Mouse (Mus musculus) MEL (cell line): Measurements from ENCODE around the gene Ifna2. TPM values are rescaled to one million over a fixed set of nuclear protein-coding genes. Genes with fewer than 3 reads are reported as not detected.

ENCODE experiments used
- DNase-seq: peaks from one replicate; pipeline ENCODE4 v3.0.0; 2011; ENCODE audit warnings: low read depth, low spot score
- H3K27ac ChIP-seq: 2 replicates; pipeline ENCODE4 v1.5.1; 2012; ENCODE audit warnings: low read depth, mild to moderate bottlenecking, control low read depth, low read length, moderate library complexity; ENCODE audit not compliant: control insufficient read depth
- H3K27me3 ChIP-seq, 2 experiments: fragments of 150-350 bp in 1 of 2; sonication (generic) in 1 of 2; 2 replicates each; pipeline ENCODE4 v1.6.1; 2012; ENCODE audit warnings: low read length in 2 of 2, mild to moderate bottlenecking in 2 of 2, improper control_type of control experiment in 1 of 2, moderate library complexity in 1 of 2; ENCODE audit not compliant: insufficient read depth in 2 of 2, control insufficient read depth in 1 of 2
- H3K36me3 ChIP-seq, 2 experiments: 2 replicates each; pipeline ENCODE4 v1.6.1; 2012 to 2014; ENCODE audit warnings: low read length in 2 of 2, improper control_type of control experiment in 1 of 2, inconsistent platforms in 1 of 2, mild to moderate bottlenecking in 1 of 2; ENCODE audit not compliant: insufficient read depth in 2 of 2, control insufficient read depth in 1 of 2
- H3K4me1 ChIP-seq, 2 experiments: fragments of 150-350 bp in 1 of 2; sonication (generic) in 1 of 2; 2 replicates each; pipeline ENCODE4 v1.6.1; 2012; ENCODE audit warnings: low read length in 2 of 2, improper control_type of control experiment in 1 of 2, mild to moderate bottlenecking in 1 of 2; ENCODE audit not compliant: insufficient read depth in 2 of 2, control insufficient read depth in 1 of 2
- H3K4me3 ChIP-seq, 2 experiments: fragments of 150-350 bp in 1 of 2; sonication (generic) in 1 of 2; 2 replicates each; pipeline ENCODE4 v1.5.1; 2012; ENCODE audit warnings: low read depth in 2 of 2, low read length in 2 of 2, mild to moderate bottlenecking in 2 of 2, moderate library complexity in 2 of 2, control low read depth in 1 of 2, improper control_type of control experiment in 1 of 2; ENCODE audit not compliant: control insufficient read depth in 1 of 2, insufficient read depth in 1 of 2
- H3K79me2 ChIP-seq: 2 replicates; pipeline ENCODE4 v1.6.1; 2012; ENCODE audit warnings: mild to moderate bottlenecking, low read length, moderate library complexity; ENCODE audit not compliant: control insufficient read depth, poor library complexity, insufficient read depth
- H3K9ac ChIP-seq: 2 replicates; pipeline ENCODE4 v1.6.1; 2012; ENCODE audit warnings: low read depth, mild to moderate bottlenecking, control low read depth, low read length, moderate library complexity; ENCODE audit not compliant: control insufficient read depth, poor library complexity, severe bottlenecking
- H3K9me3 ChIP-seq: fragments of 150-350 bp; sonication (generic); replicated peaks from 2 replicates; pipeline ENCODE4 v1.6.1; 2012; ENCODE audit warnings: mild to moderate bottlenecking, low read length, improper control_type of control experiment, moderate library complexity; ENCODE audit not compliant: insufficient read depth
- BHLHE40 ChIP-seq: IDR thresholded peaks from 2 replicates; pipeline ENCODE4 v1.6.1; 2012; ENCODE audit warnings: low read depth, mild to moderate bottlenecking, inconsistent platforms, low read length, improper control_type of control experiment, borderline replicate concordance
- CHD2 ChIP-seq: IDR thresholded peaks from 2 replicates; pipeline ENCODE4 v1.6.1; 2011; ENCODE audit warnings: low read length, improper control_type of control experiment
- CTCF ChIP-seq, 3 experiments: IDR thresholded peaks in 2 of 3; conservative IDR thresholded peaks in 1 of 3; 2 replicates each; pipeline ENCODE4 v1.5.1; 2011 to 2012; ENCODE audit warnings: low read length in 3 of 3, low read depth in 2 of 3, mild to moderate bottlenecking in 2 of 3, improper control_type of control experiment in 1 of 3, inconsistent platforms in 1 of 3, mixed read lengths in 1 of 3, moderate library complexity in 1 of 3; ENCODE audit not compliant: control insufficient read depth in 1 of 3, insufficient read depth in 1 of 3, poor library complexity in 1 of 3, severe bottlenecking in 1 of 3
- E2F4 ChIP-seq: IDR thresholded peaks from 2 replicates; pipeline ENCODE4 v1.6.1; 2011; ENCODE audit warnings: low read depth, low read length, improper control_type of control experiment, borderline replicate concordance
- GABPA ChIP-seq: IDR thresholded peaks from 2 replicates; pipeline ENCODE4 v1.6.1; 2012; ENCODE audit warnings: low read depth, mild to moderate bottlenecking, inconsistent platforms, low read length, improper control_type of control experiment, moderate library complexity
- HCFC1 ChIP-seq: IDR thresholded peaks from 2 replicates; pipeline ENCODE4 v1.6.1; 2012; ENCODE audit warnings: low read depth, mild to moderate bottlenecking, inconsistent platforms, low read length, improper control_type of control experiment, moderate library complexity
- JUND ChIP-seq: IDR thresholded peaks from 2 replicates; pipeline ENCODE4 v1.6.1; 2011; ENCODE audit warnings: low read depth, mild to moderate bottlenecking, improper control_type of control experiment, low read length
- KAT2A ChIP-seq: conservative IDR thresholded peaks from 2 replicates; pipeline ENCODE4 v1.6.1; 2012; ENCODE audit warnings: low read depth, low read length, improper control_type of control experiment, inconsistent platforms
- MAFK ChIP-seq: IDR thresholded peaks from 2 replicates; pipeline ENCODE4 v1.6.1; 2011; ENCODE audit warnings: low read depth, mild to moderate bottlenecking, low read length, improper control_type of control experiment, borderline replicate concordance
- MAX ChIP-seq: IDR thresholded peaks from 2 replicates; pipeline ENCODE4 v1.6.1; 2011; ENCODE audit warnings: low read length, improper control_type of control experiment
- MAZ ChIP-seq: IDR thresholded peaks from 2 replicates; pipeline ENCODE4 v1.6.1; 2012; ENCODE audit warnings: low read depth, mild to moderate bottlenecking, inconsistent platforms, low read length, improper control_type of control experiment
- MEF2A ChIP-seq: IDR thresholded peaks from 2 replicates; pipeline ENCODE4 v1.6.1; 2014; ENCODE audit warnings: low read depth, mild to moderate bottlenecking, inconsistent platforms, low read length, improper control_type of control experiment; ENCODE audit not compliant: poor library complexity, insufficient replicate concordance, severe bottlenecking; ENCODE audit errors: extremely low read depth
- MXI1 ChIP-seq: IDR thresholded peaks from 2 replicates; pipeline ENCODE4 v1.6.1; 2011; ENCODE audit warnings: mild to moderate bottlenecking, low read depth, low read length, improper control_type of control experiment
- MYC ChIP-seq: IDR thresholded peaks from 2 replicates; pipeline ENCODE4 v1.6.1; 2011; ENCODE audit warnings: low read depth, mild to moderate bottlenecking, low read length, improper control_type of control experiment, moderate library complexity
- NELFE ChIP-seq: IDR thresholded peaks from 2 replicates; pipeline ENCODE4 v1.6.1; 2011; ENCODE audit warnings: low read depth, low read length, improper control_type of control experiment
- POLR2A ChIP-seq, 2 experiments: IDR thresholded peaks; 2 replicates each; pipeline ENCODE4 v1.6.1; 2011 to 2012; ENCODE audit warnings: low read length in 2 of 2, mild to moderate bottlenecking in 2 of 2, control low read depth in 1 of 2, improper control_type of control experiment in 1 of 2, low read depth in 1 of 2, moderate library complexity in 1 of 2; ENCODE audit not compliant: control insufficient read depth in 1 of 2, insufficient read depth in 1 of 2, poor library complexity in 1 of 2
- POLR2AphosphoS2 ChIP-seq: IDR thresholded peaks from 2 replicates; pipeline ENCODE4 v1.6.1; 2011; ENCODE audit warnings: low read length, improper control_type of control experiment
- RCOR1 ChIP-seq: IDR thresholded peaks from 2 replicates; pipeline ENCODE4 v1.6.1; 2012; ENCODE audit warnings: low read depth, mild to moderate bottlenecking, inconsistent platforms, low read length, improper control_type of control experiment
- SMC3 ChIP-seq: IDR thresholded peaks from 2 replicates; pipeline ENCODE4 v1.6.1; 2011; ENCODE audit warnings: low read depth, low read length, improper control_type of control experiment
- TBP ChIP-seq: IDR thresholded peaks from 2 replicates; pipeline ENCODE4 v1.8.0; 2011; ENCODE audit warnings: low read depth, low read length, improper control_type of control experiment
- TCF12 ChIP-seq: IDR thresholded peaks from 2 replicates; pipeline ENCODE4 v1.6.1; 2014; ENCODE audit warnings: low read depth, mild to moderate bottlenecking, inconsistent platforms, low read length, improper control_type of control experiment, moderate library complexity
- UBTF ChIP-seq: IDR thresholded peaks from 2 replicates; pipeline ENCODE4 v1.6.1; 2012; ENCODE audit warnings: low read depth, mild to moderate bottlenecking, inconsistent platforms, low read length, improper control_type of control experiment, moderate library complexity, borderline replicate concordance; ENCODE audit not compliant: insufficient read depth
- USF1 ChIP-seq: IDR thresholded peaks from 2 replicates; pipeline ENCODE4 v1.6.1; 2014; ENCODE audit warnings: low read depth, mild to moderate bottlenecking, inconsistent platforms, low read length, improper control_type of control experiment, moderate library complexity
- USF2 ChIP-seq, 2 experiments: IDR thresholded peaks; 2 replicates each; pipeline ENCODE4 v1.6.1; 2011 to 2012; ENCODE audit warnings: improper control_type of control experiment in 2 of 2, low read length in 2 of 2, borderline replicate concordance in 1 of 2, inconsistent platforms in 1 of 2, low read depth in 1 of 2, mild to moderate bottlenecking in 1 of 2; ENCODE audit not compliant: insufficient read depth in 1 of 2
- ZC3H11A ChIP-seq: IDR thresholded peaks from 2 replicates; pipeline ENCODE4 v1.6.1; 2012; ENCODE audit warnings: low read depth, mild to moderate bottlenecking, inconsistent platforms, low read length, improper control_type of control experiment
- ZKSCAN1 ChIP-seq: IDR thresholded peaks from 2 replicates; pipeline ENCODE4 v1.6.1; 2012; ENCODE audit warnings: low read depth, mild to moderate bottlenecking, inconsistent platforms, low read length, improper control_type of control experiment, moderate library complexity
- ZMIZ1 ChIP-seq: IDR thresholded peaks from 2 replicates; pipeline ENCODE4 v1.6.1; 2012; ENCODE audit warnings: low read depth, mild to moderate bottlenecking, inconsistent platforms, low read length, improper control_type of control experiment, moderate library complexity
- polyA plus RNA-seq, 2 experiments: library from polyadenylated mRNA; stranded (reverse) in 1 of 2; unstranded in 1 of 2; fragments of >175 nt in 1 of 2; fragments of >200 nt in 1 of 2; gene quantifications; 2 replicates each; pipeline versions ENCODE4 v1.2.1 to v1.2.4; 2012; ENCODE audit warnings: low replicate concordance in 2 of 2, low read depth in 1 of 2; ENCODE audit not compliant: insufficient read length in 2 of 2, insufficient read depth in 1 of 2, missing spikeins in 1 of 2
- total RNA-seq: library from RNA; depleted of rRNA; stranded (reverse); fragments of 300-350 nt; gene quantifications from 2 replicates; pipeline ENCODE4 v1.2.3, GENCODE M21; 2012

Gene Ifna2
- total and polyA plus RNA-seq, 3 experiments: not detected

- Histone ChIP-seq H3K4me1 (peaks cover 14 to 15% of the 10 kb centered on the region in 2 experiments), H3K9ac (peak overlapping the region; percentile 24), H3K27me3 (no peaks in the 10 kb centered on the region), H3K79me2 (peaks cover 50% of the 10 kb centered on the region), H3K36me3 (peaks cover 20 to 31% of the 10 kb centered on the region in 2 experiments; a peak in 3 of 4 replicates), H3K4me3 (peak overlapping the region; percentile 36 to 98), H3K27ac (no peak overlapping the region), H3K9me3 (no peaks in the 10 kb centered on the region)
- DNase-seq: no peak
- no peak for TF ChIP-seq MAX
- TF ChIP-seq MXI1: no peak
- TF ChIP-seq UBTF: no peak
- TF ChIP-seq HCFC1: no peak
- no peak for TF ChIP-seq POLR2A (IDR thresholded peaks at IDR 0.05; ENCODE audit: control insufficient read depth in 1 of 2, insufficient read depth in 1 of 2, low read depth in 1 of 2, low read length in 2 of 2, poor library complexity in 1 of 2)
- TF ChIP-seq ZMIZ1: no peak
- no peak for TF ChIP-seq JUND
- TF ChIP-seq CHD2: no peak
- TF ChIP-seq SMC3: no peak
- TF ChIP-seq MEF2A: no peak
- TF ChIP-seq TBP: no peak
- TF ChIP-seq GABPA: no peak
- TF ChIP-seq ZC3H11A: no peak
- TF ChIP-seq E2F4: no peak
- no peak for TF ChIP-seq MAZ
- TF ChIP-seq MYC: no peak
- TF ChIP-seq NELFE: no peak
- no peak for TF ChIP-seq RCOR1
- no peak for TF ChIP-seq TCF12
- no peak for TF ChIP-seq POLR2AphosphoS2
These were observed 35.0 kb upstream of the Ifna2 start for GRCm38 (mm10) chr4:88718715-88719114.

- no peak overlapping the region for H3K4me3 ChIP-seq
- H3K4me1 ChIP-seq: peaks cover 1 to 12% of the 10 kb centered on the region in 2 experiments
- no peak for DNase-seq
- peaks cover 28% of the 10 kb centered on the region for H3K79me2 ChIP-seq
- H3K36me3 ChIP-seq: peaks cover 14 to 21% of the 10 kb centered on the region in 2 experiments; a peak in 3 of 4 replicates
- H3K9me3 ChIP-seq: no peaks in the 10 kb centered on the region
- no peaks in the 10 kb centered on the region for H3K27me3 ChIP-seq
- TF ChIP-seq TBP (no peak), ZMIZ1 (no peak), KAT2A (no peak), USF1 (no peak), MAX (no peak), ZKSCAN1 (no peak), USF2 (IDR thresholded peaks at IDR 0.05; ENCODE audit: borderline replicate concordance in 1 of 2, insufficient read depth in 1 of 2, low read depth in 1 of 2, low read length in 2 of 2) (no peak), MYC (no peak), ZC3H11A (no peak), CTCF (IDR thresholded peaks at IDR 0.05 in 2 of 3, conservative IDR thresholded peaks at IDR 0.05 in 1 of 3; ENCODE audit: control insufficient read depth in 1 of 3, insufficient read depth in 1 of 3, low read depth in 2 of 3, low read length in 3 of 3, poor library complexity in 1 of 3, severe bottlenecking in 1 of 3) (no peak), BHLHE40 (no peak), MAFK (no peak), E2F4 (no peak)
- H3K27ac ChIP-seq: no peak overlapping the region
- H3K9ac ChIP-seq: no peak overlapping the region
These were observed 31.3 kb upstream of the Ifna2 start for GRCm38 (mm10) chr4:88715059-88715458.
